In the genomic region with DNA sequence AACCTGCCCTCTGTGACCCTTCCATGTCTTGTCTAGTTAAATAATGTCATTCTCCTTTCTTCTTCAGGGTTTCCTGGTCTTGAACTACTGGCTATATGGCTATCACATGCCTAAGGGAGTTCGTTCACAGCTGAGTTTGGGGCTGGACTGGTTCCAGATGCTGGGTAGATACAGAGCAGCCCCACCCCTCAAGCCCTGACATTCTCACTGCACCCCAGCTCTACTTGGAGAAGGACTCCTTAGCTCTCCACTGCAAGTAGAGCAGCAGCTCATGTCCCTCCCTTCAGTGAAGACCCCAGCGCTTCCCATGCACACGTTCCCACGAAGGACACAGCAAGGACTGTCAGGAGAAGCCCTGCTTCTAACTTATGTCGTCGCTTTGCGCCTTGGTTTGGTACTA, we compare ENCODE assay signal across 21 mouse cellular contexts.
"Had no signal": no experiment of that assay in that cellular context is flagged by ENCODE, and none has a peak within 500 bp of the region (broad histone marks: within the 10 kb centered on the region; RNA-seq: fewer than 3 reads in every experiment).

No protein-coding gene starts in this region.

- H3K4me3 ChIP-seq: heart, embryonic 10.5 days; heart, embryonic 12.5 days; hindbrain, embryonic 13.5 days; hindbrain, embryonic 15.5 days; layer of hippocampus, adult 2 months; left cerebral cortex, adult 2 months; limb, embryonic 10.5 days; limb, embryonic 12.5 days had no signal

- H3K4me1 ChIP-seq: hindbrain, embryonic 13.5 days; hindbrain, embryonic 15.5 days had no signal

- H3K9ac ChIP-seq: heart, embryonic 12.5 days; hindbrain, embryonic 13.5 days; hindbrain, embryonic 15.5 days; limb, embryonic 12.5 days had no signal

- ATAC-seq: hindbrain, postnatal 0 days; intestine, embryonic 16.5 days had no signal

- DNase-seq: gastrocnemius, postnatal 14 days; gastrocnemius, postnatal 36 days; heart, adult 18-20 months; heart, postnatal 10 days; heart, postnatal 36 days; kidney, adult 11 months; kidney, adult 2 months; kidney, adult 9 months; kidney, postnatal 10 days; kidney, postnatal 25 days; kidney, postnatal 4 days had no signal

- H3K27ac ChIP-seq: heart, embryonic 10.5 days; hindbrain, embryonic 13.5 days; hindbrain, embryonic 15.5 days; hindbrain, postnatal 0 days; layer of hippocampus, adult 2 months; left cerebral cortex, adult 2 months; limb, embryonic 10.5 days had no signal

- H3K4me2 ChIP-seq: heart, embryonic 12.5 days; hindbrain, embryonic 13.5 days; hindbrain, embryonic 15.5 days; limb, embryonic 12.5 days had no signal

- H3K27me3 ChIP-seq: heart, embryonic 12.5 days; hindbrain, embryonic 13.5 days; hindbrain, embryonic 15.5 days; limb, embryonic 12.5 days had no signal

- H3K9me3 ChIP-seq: heart, embryonic 10.5 days; heart, embryonic 12.5 days; hindbrain, embryonic 13.5 days; hindbrain, embryonic 15.5 days; limb, embryonic 10.5 days had no signal
